Mouse (Mus musculus): ENCODE data around the gene Exoc3l.

Gene Exoc3l

GRCm38 (mm10) chr8:105268342-105269074 is 27.4 kb downstream of the Exoc3l start:
- no peak for DNase-seq (ENCODE audit: low spot score in 2 of 2)

- no peak for DNase-seq (ENCODE audit: low spot score in 2 of 2)
These were observed 29.1 kb downstream of the Exoc3l start for GRCm38 (mm10) chr8:105266775-105267174.

- no peak for DNase-seq (ENCODE audit: low spot score in 2 of 2)
These were observed 30.8 kb downstream of the Exoc3l start for GRCm38 (mm10) chr8:105265128-105265527.

GRCm38 (mm10) chr8:105264024-105264982 is 31.6 kb downstream of the Exoc3l start, which contains the start of the genes Tradd and Fbxl8:
Gene Tradd, minus strand, starts transcription at chr8:105264609.
Gene Fbxl8, plus strand, starts transcription at chr8:105264648.
- peak; percentile 80 to 83 for DNase-seq (ENCODE audit: low spot score in 2 of 2)

- no peak for DNase-seq (ENCODE audit: low spot score in 2 of 2)
These were observed 32.5 kb downstream of the Exoc3l start for GRCm38 (mm10) chr8:105263244-105263912.

- DNase-seq (ENCODE audit: low spot score in 2 of 2) = no peak
These were observed 34.4 kb downstream of the Exoc3l start for GRCm38 (mm10) chr8:105261326-105261980.

GRCm38 (mm10) chr8:105260371-105261099 is 35.4 kb downstream of the Exoc3l start:
- no peak for DNase-seq (ENCODE audit: low spot score in 2 of 2)

- DNase-seq (ENCODE audit: low spot score in 2 of 2) = peak in 1 of 2 experiments; percentile 54
These were observed 36.1 kb downstream of the Exoc3l start for GRCm38 (mm10) chr8:105259721-105260320.

GRCm38 (mm10) chr8:105258911-105259720 is 36.8 kb downstream of the Exoc3l start:
- DNase-seq (ENCODE audit: low spot score in 2 of 2) = no peak

GRCm38 (mm10) chr8:105257318-105258114 is 38.4 kb downstream of the Exoc3l start:
- DNase-seq (ENCODE audit: low spot score in 2 of 2) = no peak

GRCm38 (mm10) chr8:105254966-105255350 is 40.9 kb downstream of the Exoc3l start, which contains the start of gene B3gnt9:
Gene B3gnt9, minus strand, starts transcription at chr8:105255153.
- peak; percentile 85 to 88 for DNase-seq (ENCODE audit: low spot score in 2 of 2)

- DNase-seq (ENCODE audit: low spot score in 2 of 2) = peak; percentile 79 to 86
These were observed 41.5 kb downstream of the Exoc3l start for GRCm38 (mm10) chr8:105254152-105254965.

- no peak for DNase-seq (ENCODE audit: low spot score in 2 of 2)
These were observed 42.1 kb downstream of the Exoc3l start for GRCm38 (mm10) chr8:105253766-105254151.

- DNase-seq (ENCODE audit: low spot score in 2 of 2) = no peak
These were observed 43.0 kb downstream of the Exoc3l start for GRCm38 (mm10) chr8:105252680-105253537.

GRCm38 (mm10) chr8:105251954-105252353 is 43.9 kb downstream of the Exoc3l start:
- DNase-seq (ENCODE audit: low spot score in 2 of 2) = no peak

GRCm38 (mm10) chr8:105241016-105241415 is 54.9 kb downstream of the Exoc3l start:
- no peak for DNase-seq (ENCODE audit: low spot score in 2 of 2)
